12 mouse cellular contexts compared by ENCODE assay signal in genomic region chr2:120128011-120128410, GRCm38 (mm10). TPM values are rescaled to one million over a fixed set of nuclear protein-coding genes. Genes with fewer than 3 reads are reported as not detected.
A peak's percentile ranks its signal among the peaks of the same experiment; 100 is the strongest.
DNase-seq lines count a peak whose midpoint lies in the region; ATAC-seq and TF ChIP-seq lines count a peak whose summit lies in the region.
"Had no signal": no experiment of that assay in that cellular context is flagged by ENCODE, and none has a peak within 500 bp of the region (broad histone marks: within the 10 kb centered on the region; RNA-seq: fewer than 3 reads in every experiment).

No protein-coding gene starts in this region.

- H3K27me3 ChIP-seq in heart, embryonic 12.5 days (replicated peaks) = no peaks in the 10 kb centered on the region
- no peaks in the 10 kb centered on the region for H3K27me3 ChIP-seq in lung, embryonic 16.5 days (ENCODE audit: control insufficient read depth, insufficient read depth, low read depth, low read length)
- H3K27me3 ChIP-seq in intestine, postnatal 0 days (replicated peaks; ENCODE audit: control insufficient read depth, insufficient read depth, low read length) = no peaks in the 10 kb centered on the region
- no peaks in the 10 kb centered on the region for H3K27me3 ChIP-seq in stomach, embryonic 14.5 days (ENCODE audit: control insufficient read depth, insufficient read depth, low read length)
- H3K27me3 ChIP-seq: hindbrain, embryonic 12.5 days had no signal

- no peak for ATAC-seq in heart, embryonic 12.5 days (ENCODE audit: insufficient number of reproducible peaks, low FRiP score)
- no peak for ATAC-seq in lung, embryonic 16.5 days (ENCODE audit: low read depth)
- ATAC-seq in intestine, postnatal 0 days = no peak
- ATAC-seq in stomach, embryonic 14.5 days (ENCODE audit: insufficient number of reproducible peaks, insufficient read depth, low FRiP score, low read depth) = no peak
- no peak for ATAC-seq in granulocyte monocyte progenitor cell, adult 5-6 weeks (replicated peaks; ENCODE audit: poor library complexity, severe bottlenecking)
- ATAC-seq: forebrain, embryonic 16.5 days had no signal

- H3K9me3 ChIP-seq in heart, embryonic 12.5 days (replicated peaks) = no peaks in the 10 kb centered on the region
- no peaks in the 10 kb centered on the region for H3K9me3 ChIP-seq in lung, embryonic 16.5 days (ENCODE audit: control insufficient read depth, low read length)
- H3K9me3 ChIP-seq in intestine, postnatal 0 days (ENCODE audit: control insufficient read depth) = no peaks in the 10 kb centered on the region
- no peaks in the 10 kb centered on the region for H3K9me3 ChIP-seq in stomach, embryonic 14.5 days (ENCODE audit: control insufficient read depth, low read depth, low read length)
- H3K9me3 ChIP-seq: hindbrain, embryonic 12.5 days had no signal

- H3K4me3 ChIP-seq in heart, embryonic 12.5 days = no peak overlapping the region
- H3K4me3 ChIP-seq in lung, embryonic 16.5 days (ENCODE audit: low read length) = no peak overlapping the region
- no peak overlapping the region for H3K4me3 ChIP-seq in intestine, postnatal 0 days (ENCODE audit: low read depth, low read length)
- H3K4me3 ChIP-seq in stomach, embryonic 14.5 days (ENCODE audit: low read depth, low read length) = no peak overlapping the region
- H3K4me3 ChIP-seq: hindbrain, embryonic 12.5 days had no signal

- peak overlapping the region; percentile 99 for H3K27ac ChIP-seq in heart, embryonic 12.5 days (ENCODE audit: poor library complexity, severe bottlenecking)
- H3K27ac ChIP-seq in lung, embryonic 16.5 days (ENCODE audit: low read length) = peak overlapping the region; percentile 93
- peak overlapping the region; percentile 54; the same call in 1 of the 2 replicates for H3K27ac ChIP-seq in intestine, postnatal 0 days (ENCODE audit: low read depth, low read length)
- H3K27ac ChIP-seq in stomach, embryonic 14.5 days (ENCODE audit: low read length) = peak overlapping the region; percentile 53; the same call in 1 of the 2 replicates
- H3K27ac ChIP-seq: hindbrain, embryonic 12.5 days had no signal

- DNase-seq in heart, adult 8-10 months (ENCODE audit: low spot score) = no peak
- DNase-seq in lung, adult 18-20 months = no peak
- no peak for DNase-seq in frontal cortex, postnatal 14 days (ENCODE audit: low spot score in 2 of 2)
- DNase-seq: cerebellum, adult 18-20 months; retina, postnatal 1 day had no signal

- H3K36me3 ChIP-seq in heart, embryonic 12.5 days = peaks cover 16% of the 10 kb centered on the region
- H3K36me3 ChIP-seq in lung, embryonic 16.5 days (ENCODE audit: control insufficient read depth, insufficient read depth, low read length) = no peaks in the 10 kb centered on the region; the same call in 1 of the 2 replicates
- H3K36me3 ChIP-seq in intestine, postnatal 0 days (ENCODE audit: control insufficient read depth, insufficient read depth) = peaks cover 13% of the 10 kb centered on the region
- no peaks in the 10 kb centered on the region for H3K36me3 ChIP-seq in stomach, embryonic 14.5 days (ENCODE audit: control insufficient read depth, insufficient read depth, low read length)
- H3K36me3 ChIP-seq: hindbrain, embryonic 12.5 days had no signal

- peak overlapping the region; percentile 41 for H3K9ac ChIP-seq in heart, embryonic 12.5 days
- 0 out of 2 replicates have a peak overlapping the region, but pooled peaks have one; percentile 32 for H3K9ac ChIP-seq in lung, embryonic 16.5 days (ENCODE audit: low read length)
- H3K9ac ChIP-seq in intestine, postnatal 0 days (ENCODE audit: low read depth, low read length) = no peak overlapping the region
- no peak overlapping the region for H3K9ac ChIP-seq in stomach, embryonic 14.5 days (replicated peaks; ENCODE audit: low read depth, low read length)
- H3K9ac ChIP-seq: hindbrain, embryonic 12.5 days had no signal

- peaks cover 78% of the 10 kb centered on the region for H3K4me1 ChIP-seq in heart, embryonic 12.5 days (replicated peaks)
- H3K4me1 ChIP-seq in lung, embryonic 16.5 days (replicated peaks; ENCODE audit: control insufficient read depth, insufficient read depth, low read length) = peaks cover 34% of the 10 kb centered on the region
- H3K4me1 ChIP-seq in intestine, postnatal 0 days (replicated peaks; ENCODE audit: control insufficient read depth, insufficient read depth, low read length) = 0 out of 2 replicates have a peak, but pooled peaks cover 5% of the 10 kb centered on the region
- peaks cover 19% of the 10 kb centered on the region; the same call in 1 of the 2 replicates for H3K4me1 ChIP-seq in stomach, embryonic 14.5 days (ENCODE audit: control insufficient read depth, insufficient read depth, low read length)

- no peak for TF ChIP-seq CTCF in intestine, postnatal 0 days (IDR thresholded peaks at IDR 0.05; ENCODE audit: low read depth)

- H3K4me2 ChIP-seq in heart, embryonic 12.5 days = peak overlapping the region; percentile 22
- no peak overlapping the region for H3K4me2 ChIP-seq in lung, embryonic 16.5 days (ENCODE audit: low read depth, low read length)
- no peak overlapping the region for H3K4me2 ChIP-seq in intestine, postnatal 0 days (replicated peaks; ENCODE audit: low read depth)
- no peak overlapping the region for H3K4me2 ChIP-seq in stomach, embryonic 14.5 days (replicated peaks; ENCODE audit: low read depth, low read length)
- H3K4me2 ChIP-seq: hindbrain, embryonic 12.5 days had no signal

RNA-seq across cellular contexts. Expression of gene Ehd4, which starts 26.4 kb away (rescaled TPM):
- polyA plus RNA-seq in heart, embryonic 12.5 days (2016; fragmentation: Nextera tagmentation; extraction: Ambion mirVana) = 159 and 186 TPM in 2 replicates
- total RNA-seq in heart, adult 8-10 months (2022) = 100 to 1,000 TPM; 312 to 410 (median 362) TPM
- 92.8 and 94.7 TPM in 2 replicates for polyA plus RNA-seq in lung, embryonic 16.5 days (2015; fragmentation: Nextera tagmentation; extraction: Ambion mirVana)
- 70.0 and 74.9 TPM in 2 replicates for polyA plus RNA-seq in intestine, postnatal 0 days (2015; fragmentation: Nextera tagmentation; extraction: Ambion mirVana)
- polyA plus RNA-seq in stomach, embryonic 14.5 days (2014; fragmentation: Nextera tagmentation; extraction: Ambion mirVana) = 32.8 and 34.0 TPM in 2 replicates
- 27.0 and 33.4 TPM in 2 replicates for total RNA-seq in granulocyte monocyte progenitor cell, adult 5-6 weeks (2014; fragmentation: Nextera tagmentation)
- total RNA-seq in granulocyte monocyte progenitor cell, adult 5-6 weeks (2017) = 29.4 and 30.3 TPM in 2 replicates

Comparison
In these comparisons a context has a peak if more than half of its experiments do, and no peak if none do; other contexts are left out.
1. H3K9ac ChIP-seq: peak in heart, embryonic 12.5 days (single experiment) and lung, embryonic 16.5 days (single experiment); none in intestine, postnatal 0 days (single experiment) and stomach, embryonic 14.5 days (single experiment).
2. Peak in every context shown above with its lines, with median percentiles within 50 percentile points of each other: H3K27ac ChIP-seq.